Mouse (Mus musculus) myocyte (in vitro differentiated cells): ENCODE results near the gene Cenpp. TPM values are rescaled to one million over a fixed set of nuclear protein-coding genes. Genes with fewer than 3 reads are reported as not detected.

ENCODE experiments used
- H3K27me3 ChIP-seq: one replicate; pipeline ENCODE4 v1.6.1; 2011; ENCODE audit not compliant: control insufficient read depth, insufficient read depth, insufficient read length
- H3K36me3 ChIP-seq: one replicate; pipeline ENCODE4 v1.6.1; 2011; ENCODE audit not compliant: control insufficient read depth, insufficient read depth
- H3K4me2 ChIP-seq: one replicate; pipeline ENCODE4 v1.6.1; 2011; ENCODE audit warnings: low read depth, control low read depth
- H3K4me3 ChIP-seq: one replicate; pipeline ENCODE4 v1.5.1; 2011; ENCODE audit warnings: mild to moderate bottlenecking, control low read depth, moderate library complexity
- H3K79me2 ChIP-seq: one replicate; pipeline ENCODE4 v1.6.1; 2011; ENCODE audit not compliant: control insufficient read depth, insufficient read depth
- H3ac ChIP-seq: one replicate; pipeline ENCODE4 v1.6.1; 2011; ENCODE audit not compliant: control insufficient read depth, insufficient read length
- CEBPB ChIP-seq: IDR thresholded peaks from 2 replicates; pipeline ENCODE4 v1.6.1; 2011; ENCODE audit warnings: mild to moderate bottlenecking, moderate library complexity; ENCODE audit not compliant: poor library complexity, insufficient read depth, severe bottlenecking
- E2F4 ChIP-seq: IDR thresholded peaks from one replicate; pipeline ENCODE4 v1.6.1; 2011; ENCODE audit warnings: mild to moderate bottlenecking, control low read depth, moderate library complexity; ENCODE audit not compliant: insufficient read depth
- MAX ChIP-seq: IDR thresholded peaks from one replicate; pipeline ENCODE4 v1.6.1; 2011; ENCODE audit warnings: low read depth, mild to moderate bottlenecking, control low read depth
- MYOD1 ChIP-seq, 3 experiments: IDR thresholded peaks; one replicate each; pipeline ENCODE4 v1.6.1; 2011; ENCODE audit warnings: control low read depth in 2 of 3, low read depth in 2 of 3, mild to moderate bottlenecking in 2 of 3, moderate library complexity in 1 of 3; ENCODE audit not compliant: insufficient read length in 2 of 3, control insufficient read depth in 1 of 3
- MYOG ChIP-seq, 3 experiments: IDR thresholded peaks; one replicate each; pipeline ENCODE4 v1.6.1; 2011; ENCODE audit warnings: control low read depth in 2 of 3, low read depth in 2 of 3, mild to moderate bottlenecking in 2 of 3; ENCODE audit not compliant: insufficient read length in 2 of 3, control insufficient read depth in 1 of 3, insufficient read depth in 1 of 3
- POLR2A ChIP-seq: IDR thresholded peaks from one replicate; pipeline ENCODE4 v1.6.1; 2011; ENCODE audit warnings: low read depth, mild to moderate bottlenecking, control low read depth, moderate library complexity; ENCODE audit not compliant: insufficient read length
- POLR2AphosphoS2 ChIP-seq: IDR thresholded peaks from one replicate; pipeline ENCODE4 v1.6.1; 2011; ENCODE audit warnings: low read depth, control low read depth; ENCODE audit not compliant: insufficient read length
- REST ChIP-seq: IDR thresholded peaks from one replicate; pipeline ENCODE4 v1.6.1; 2011; ENCODE audit warnings: mild to moderate bottlenecking, control low read depth, moderate library complexity; ENCODE audit not compliant: insufficient read depth, insufficient read length
- SRF ChIP-seq: IDR thresholded peaks from one replicate; pipeline ENCODE4 v1.6.1; 2011; ENCODE audit warnings: low read depth; ENCODE audit not compliant: control insufficient read depth, insufficient read length
- TCF12 ChIP-seq: IDR thresholded peaks from one replicate; pipeline ENCODE4 v1.6.1; 2011; ENCODE audit warnings: mild to moderate bottlenecking, control low read depth; ENCODE audit not compliant: poor library complexity, insufficient read depth, severe bottlenecking
- TCF3 ChIP-seq: IDR thresholded peaks from one replicate; pipeline ENCODE4 v1.6.1; 2011; ENCODE audit warnings: low read depth, control low read depth; ENCODE audit not compliant: insufficient read length
- USF1 ChIP-seq: IDR thresholded peaks from one replicate; pipeline ENCODE4 v1.6.1; 2011; ENCODE audit warnings: low read depth, mild to moderate bottlenecking, control low read depth, moderate library complexity
- polyA plus RNA-seq: library from polyadenylated mRNA; unstranded; fragments of >200 nt; fragmentation: generic; extraction: Trizol; gene quantifications from one replicate; pipeline ENCODE4 v1.2.1, GENCODE M21; 2012; ENCODE audit warnings: missing spikeins

The Cenpp gene
- polyA plus RNA-seq, 1 experiment: 6.3 TPM

DNA sequence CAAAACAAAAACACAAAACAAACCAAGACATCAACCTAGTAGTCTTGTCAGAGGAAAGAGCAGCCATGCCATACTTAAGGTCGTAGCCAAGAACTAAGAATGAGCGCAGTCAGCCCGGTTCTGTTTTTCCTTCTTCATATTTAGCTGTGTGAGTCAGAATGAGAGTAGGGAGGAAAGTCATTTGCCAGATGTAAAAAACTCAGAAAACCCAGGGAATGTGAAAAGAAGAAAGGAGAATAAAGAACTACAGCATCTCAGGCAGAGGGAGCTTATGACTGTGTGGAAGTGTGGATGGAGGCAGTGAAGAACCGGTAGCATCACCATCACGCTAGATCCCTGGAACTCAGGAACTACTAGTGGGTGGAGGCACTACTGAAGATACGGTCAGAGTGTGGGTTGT lies 66.5 kb downstream of the Cenpp start:
- H3K79me2 ChIP-seq: no peaks in the 10 kb centered on the region
- H3K27me3 ChIP-seq: no peaks in the 10 kb centered on the region
- no peak overlapping the region for H3ac ChIP-seq
- H3K36me3 ChIP-seq: no peaks in the 10 kb centered on the region
- H3K4me2 ChIP-seq: peak overlapping the region; percentile 69
- no peak for TF ChIP-seq E2F4
- no peak for TF ChIP-seq POLR2A
- H3K4me3 ChIP-seq: no peak overlapping the region

DNA sequence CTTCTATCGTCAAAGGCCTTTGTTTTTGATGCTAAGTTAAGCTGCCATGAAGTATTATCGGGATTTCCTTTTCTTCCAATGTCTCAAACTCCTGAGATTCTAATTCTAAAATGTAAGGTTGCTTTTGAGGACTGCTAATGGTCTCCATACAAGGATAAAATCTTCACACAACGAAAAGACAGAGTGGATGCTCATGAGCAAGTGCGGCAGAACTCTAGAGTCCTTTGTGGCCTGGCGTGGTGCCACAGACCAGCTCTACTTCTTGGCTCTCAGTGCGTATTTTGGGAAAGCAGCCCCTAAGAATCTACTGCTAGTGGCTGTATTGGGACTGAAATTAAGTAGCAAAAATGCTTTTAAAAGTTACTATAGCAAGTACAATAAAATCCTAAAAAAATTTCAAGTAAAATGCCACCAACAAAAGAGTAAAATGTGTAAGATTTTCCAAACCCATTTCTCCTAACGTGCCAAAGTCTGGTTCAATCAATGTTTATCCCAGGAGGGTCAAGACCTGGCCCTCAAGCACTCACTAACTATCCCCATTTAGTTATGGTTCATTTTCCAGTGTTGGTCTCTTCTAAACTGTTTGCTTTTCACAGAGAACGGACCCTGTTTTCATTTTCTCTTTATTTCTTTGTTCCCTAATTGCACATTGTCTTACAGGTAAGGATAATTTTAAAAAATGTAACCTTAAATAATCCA lies 68.1 kb downstream of the Cenpp start:
- no peaks in the 10 kb centered on the region for H3K27me3 ChIP-seq
- peak overlapping the region; percentile 2 for H3K4me3 ChIP-seq
- peak overlapping the region; percentile 69 for H3K4me2 ChIP-seq
- H3ac ChIP-seq: no peak overlapping the region
- no peaks in the 10 kb centered on the region for H3K36me3 ChIP-seq
- H3K79me2 ChIP-seq: no peaks in the 10 kb centered on the region
- TF ChIP-seq CEBPB (no peak), SRF (no peak), USF1 (no peak), MYOG (IDR thresholded peaks at IDR 0.05; ENCODE audit: control insufficient read depth in 1 of 3, insufficient read depth in 1 of 3, insufficient read length in 2 of 3, low read depth in 2 of 3) (no peak), TCF12 (no peak), MYOD1 (IDR thresholded peaks at IDR 0.05; ENCODE audit: control insufficient read depth in 1 of 3, insufficient read length in 2 of 3, low read depth in 2 of 3) (no peak), POLR2AphosphoS2 (no peak), E2F4 (no peak), REST (no peak), TCF3 (no peak), MAX (no peak), POLR2A (no peak)

DNA sequence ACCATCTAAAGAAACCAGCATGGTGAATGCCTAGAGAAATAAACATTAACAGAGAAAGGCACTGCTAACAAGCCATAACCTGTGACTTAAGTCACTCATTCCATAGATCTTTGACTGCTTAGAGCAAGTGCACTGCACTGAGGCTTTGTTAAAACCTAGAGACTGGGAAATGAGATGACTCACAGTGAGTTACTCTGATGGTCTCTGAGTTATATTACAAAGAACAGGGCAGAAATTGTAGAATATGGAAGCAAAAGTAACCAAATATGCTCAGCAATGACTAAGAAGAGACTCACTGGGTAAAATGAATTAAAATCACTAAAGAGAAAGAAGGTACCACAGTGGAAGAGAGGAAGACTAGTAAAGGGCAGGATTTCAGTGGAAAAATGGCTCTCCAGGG lies 68.7 kb downstream of the Cenpp start:
- H3K4me3 ChIP-seq: peak overlapping the region; percentile 2
- H3K4me2 ChIP-seq: peak overlapping the region; percentile 69
- H3K79me2 ChIP-seq: no peaks in the 10 kb centered on the region
- H3K27me3 ChIP-seq: no peaks in the 10 kb centered on the region
- TF ChIP-seq E2F4 (no peak), SRF (no peak), TCF3 (no peak), REST (no peak), TCF12 (no peak), MYOD1 (IDR thresholded peaks at IDR 0.05; ENCODE audit: control insufficient read depth in 1 of 3, insufficient read length in 2 of 3, low read depth in 2 of 3) (no peak), CEBPB (no peak), USF1 (no peak), POLR2AphosphoS2 (no peak), MYOG (IDR thresholded peaks at IDR 0.05; ENCODE audit: control insufficient read depth in 1 of 3, insufficient read depth in 1 of 3, insufficient read length in 2 of 3, low read depth in 2 of 3) (no peak), POLR2A (no peak), MAX (no peak)
- no peaks in the 10 kb centered on the region for H3K36me3 ChIP-seq
- no peak overlapping the region for H3ac ChIP-seq

DNA sequence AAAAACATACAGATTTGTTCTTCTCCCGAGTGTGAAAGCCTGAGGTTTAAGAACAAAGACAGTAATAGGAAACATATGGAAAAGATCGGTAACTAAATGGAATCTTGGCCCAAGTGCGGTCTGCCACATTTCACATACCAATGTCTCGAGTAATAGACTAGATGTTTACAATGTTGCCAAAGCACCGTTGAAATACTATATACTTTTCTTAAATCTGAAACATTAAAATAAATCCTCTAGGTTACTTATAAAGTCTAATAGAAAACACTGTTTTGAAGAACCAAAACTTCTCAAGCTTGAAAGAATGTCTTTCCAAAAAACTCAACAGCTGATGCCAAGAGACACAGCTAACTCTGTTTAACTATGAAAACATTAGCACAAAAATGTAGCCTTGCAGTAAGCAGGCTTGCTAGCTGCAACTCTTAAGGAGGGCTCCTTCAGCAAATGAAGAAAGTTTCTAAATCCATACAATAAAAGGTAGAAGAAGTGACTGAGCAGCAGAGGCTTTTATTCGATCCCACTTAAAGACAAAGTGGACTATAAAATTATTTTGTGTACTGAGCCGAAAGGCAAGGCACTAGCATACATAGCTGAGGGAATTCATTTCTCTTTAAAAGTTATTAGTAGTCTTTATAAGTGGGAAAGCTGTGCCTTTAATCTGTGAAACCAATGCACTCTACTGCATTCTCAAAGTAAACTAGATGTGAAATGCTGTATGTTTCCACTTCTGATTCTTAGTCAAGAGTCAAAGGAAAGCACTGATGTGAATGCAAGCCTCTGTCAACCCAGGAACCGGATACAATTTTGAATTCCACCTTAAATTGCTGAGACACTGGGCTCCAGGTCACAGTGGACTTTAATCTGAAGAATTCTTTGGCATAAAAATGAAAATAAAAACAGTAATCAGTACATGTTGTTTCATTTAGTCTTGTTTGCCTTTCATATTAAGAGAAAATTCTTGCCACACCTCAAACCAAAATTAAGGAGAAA lies 70.7 kb downstream of the Cenpp start, which contains the start of gene Omd:
Omd (plus strand) TSS at position 922 of the 990 bp plus-strand sequence.
- no peak within 1 kb of the TSS for H3ac ChIP-seq
- H3K36me3 ChIP-seq: no peaks in the 10 kb centered on the region
- no peak within 1 kb of the TSS for H3K4me3 ChIP-seq
- H3K4me2 ChIP-seq: peak within 1 kb of the TSS; percentile 69
- no peaks in the 10 kb centered on the region for H3K27me3 ChIP-seq
- TF ChIP-seq CEBPB: no peak
- TF ChIP-seq REST: no peak
- TF ChIP-seq SRF: no peak
- no peak for TF ChIP-seq TCF12
- no peak for TF ChIP-seq MYOD1 (IDR thresholded peaks at IDR 0.05; ENCODE audit: control insufficient read depth in 1 of 3, insufficient read length in 2 of 3, low read depth in 2 of 3)
- TF ChIP-seq POLR2AphosphoS2: no peak
- TF ChIP-seq E2F4: no peak
- TF ChIP-seq USF1: no peak
- TF ChIP-seq MYOG (IDR thresholded peaks at IDR 0.05; ENCODE audit: control insufficient read depth in 1 of 3, insufficient read depth in 1 of 3, insufficient read length in 2 of 3, low read depth in 2 of 3): no peak
- TF ChIP-seq POLR2A: no peak
- no peak for TF ChIP-seq MAX
- no peak for TF ChIP-seq TCF3
- no peaks in the 10 kb centered on the region for H3K79me2 ChIP-seq
